Mouse (Mus musculus): Measurements from ENCODE around the gene Stat3. TPM values are rescaled to one million over a fixed set of nuclear protein-coding genes. Genes with fewer than 3 reads are reported as not detected.

Stat3 gene
- total RNA-seq, 2 experiments from 2014 or later, result 61.5 to 103 TPM

DNA sequence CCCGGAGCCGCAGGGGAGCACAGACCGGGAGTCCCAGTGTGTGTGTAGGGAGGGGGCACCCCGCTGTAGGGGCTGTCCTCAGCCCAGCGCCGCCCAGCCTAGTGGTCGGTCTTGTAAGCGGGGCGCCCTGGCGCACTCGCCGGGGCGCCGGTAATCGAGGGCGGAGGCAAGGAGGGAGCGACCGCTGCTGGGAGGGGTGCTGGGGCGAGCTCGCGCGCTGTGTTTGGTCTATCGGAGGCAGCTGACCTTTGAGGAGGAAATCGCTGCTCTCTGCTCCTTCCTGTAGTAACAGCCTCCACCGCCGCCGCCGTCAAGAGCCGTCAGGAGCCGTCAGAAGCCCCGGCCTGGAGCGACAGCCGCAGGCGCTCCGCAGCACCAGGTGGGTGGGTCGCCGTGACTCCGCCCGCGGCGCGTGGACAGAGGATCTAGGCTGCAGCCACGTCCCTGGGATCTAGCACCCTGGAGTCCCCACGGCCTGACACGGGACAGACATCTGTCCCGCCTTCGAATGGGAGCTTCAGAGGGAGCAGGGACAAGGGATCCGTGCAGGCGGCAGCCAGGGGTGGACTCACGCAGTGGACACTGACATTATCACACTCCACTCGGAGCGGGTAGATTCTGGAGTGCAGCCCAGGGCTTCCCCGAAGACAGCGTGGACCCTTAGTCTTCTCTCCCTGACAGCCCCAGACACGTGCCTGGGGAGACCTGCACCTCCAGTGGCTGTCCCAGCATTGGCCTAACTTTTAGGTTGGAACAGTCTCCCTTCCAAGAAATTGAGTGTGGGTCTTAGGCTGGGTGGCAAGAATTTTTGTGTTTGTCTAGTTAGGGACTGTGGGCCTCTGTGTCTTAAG is 78.9 kb downstream of the Stat3 start:
- peak; percentile 96 for ATAC-seq (ENCODE audit: poor library complexity, severe bottlenecking)

DNA sequence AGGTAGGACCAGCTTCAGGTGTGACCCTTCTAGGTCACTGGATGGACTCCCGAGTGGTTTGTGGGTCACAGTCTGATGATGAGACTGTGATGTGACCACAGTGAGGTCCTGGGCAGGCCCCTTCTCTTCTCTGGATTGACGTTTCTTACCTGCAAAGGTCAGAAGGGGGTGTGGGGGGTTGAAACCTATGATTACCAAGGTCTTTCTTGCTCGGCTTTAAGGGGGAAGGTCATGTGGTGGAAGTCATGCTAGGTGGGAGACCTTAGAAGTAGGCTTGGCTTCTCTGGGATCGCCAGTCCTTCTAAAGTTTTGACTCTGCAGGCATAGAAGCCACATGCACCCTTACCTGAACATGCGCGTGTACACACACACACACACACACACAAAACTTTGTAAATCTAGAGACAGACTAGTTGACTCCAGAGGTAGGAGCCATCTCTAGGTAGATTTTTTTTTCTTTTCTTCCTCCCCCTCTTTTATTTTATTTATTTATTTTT is 79.7 kb downstream of the Stat3 start:
- no peak for ATAC-seq (ENCODE audit: poor library complexity, severe bottlenecking)

DNA sequence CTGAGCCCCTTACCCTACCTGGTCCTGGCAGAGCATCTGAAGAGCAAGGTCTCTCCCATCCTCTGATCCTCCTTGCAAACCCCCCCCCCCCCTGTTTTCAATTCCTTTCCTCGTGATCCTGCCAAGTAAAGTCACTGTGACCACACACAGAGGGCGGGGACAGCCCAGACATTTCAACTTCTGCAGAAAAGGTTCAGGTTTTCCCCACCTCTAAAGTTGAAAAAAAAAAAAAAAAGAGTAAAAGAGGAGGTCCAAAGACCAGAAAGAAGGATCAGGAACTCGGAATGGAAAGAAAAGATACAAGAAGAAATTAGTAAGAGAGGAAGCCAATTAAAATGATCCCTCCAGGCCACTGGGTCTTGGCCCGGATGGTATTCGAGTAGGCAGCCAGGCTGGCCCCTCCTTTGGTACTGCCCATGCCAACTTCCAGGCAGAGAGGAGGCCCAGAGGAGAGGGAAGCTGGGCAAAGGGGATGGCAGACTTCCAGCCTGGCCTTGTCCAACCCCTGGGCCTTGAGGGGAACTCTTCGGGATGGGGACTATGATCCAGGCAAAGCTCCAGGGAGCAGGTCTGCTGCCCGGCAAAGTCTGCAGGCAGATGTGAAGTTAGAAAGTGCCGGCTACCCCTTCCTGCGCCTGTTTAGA is 80.3 kb downstream of the Stat3 start, which contains the start of gene Stat5a:
Stat5a (plus strand) TSS at position 417 of the 644 bp plus-strand sequence.
- ATAC-seq (ENCODE audit: poor library complexity, severe bottlenecking), result no peak

DNA sequence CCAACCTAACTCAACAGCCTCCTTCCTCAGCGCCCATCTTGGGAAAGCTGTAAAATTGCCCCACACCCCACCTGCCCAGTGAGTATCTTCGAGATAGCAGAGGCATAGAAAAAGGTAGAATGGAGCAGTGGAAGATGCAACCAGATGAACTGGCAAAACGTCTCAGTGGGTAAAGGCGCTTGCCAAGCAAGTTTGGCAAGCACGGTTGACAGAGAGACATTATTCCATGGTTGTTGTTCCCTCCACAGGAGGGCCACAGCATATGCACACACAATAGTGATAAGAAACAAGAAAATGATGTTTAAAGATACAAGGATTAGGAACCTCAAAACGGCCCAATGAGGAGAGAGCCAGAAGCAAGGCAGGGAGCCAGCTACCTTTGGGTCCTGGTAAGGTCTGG is 81.4 kb downstream of the Stat3 start:
- ATAC-seq (ENCODE audit: poor library complexity, severe bottlenecking), result no peak

DNA sequence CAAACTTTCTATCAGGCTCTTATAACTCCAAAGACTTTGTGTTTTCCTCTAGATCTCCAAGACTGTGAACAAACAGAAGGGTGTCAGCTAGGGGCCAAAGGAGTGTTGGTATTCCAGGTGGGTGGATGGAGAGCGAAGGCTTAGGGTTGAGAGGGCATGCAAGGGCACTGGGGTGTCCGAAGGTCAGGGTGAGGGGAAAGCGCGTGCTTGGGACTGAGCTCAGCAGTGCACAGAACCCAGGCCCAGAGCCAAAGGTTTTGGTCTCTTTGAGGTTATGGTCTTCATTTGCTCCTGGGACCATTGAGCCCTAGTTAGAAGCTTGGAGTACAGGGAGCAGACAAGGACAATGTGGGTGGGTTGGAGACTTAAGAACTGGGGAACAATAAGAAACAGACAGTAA is 84.2 kb downstream of the Stat3 start:
- ATAC-seq (ENCODE audit: poor library complexity, severe bottlenecking), result no peak

DNA sequence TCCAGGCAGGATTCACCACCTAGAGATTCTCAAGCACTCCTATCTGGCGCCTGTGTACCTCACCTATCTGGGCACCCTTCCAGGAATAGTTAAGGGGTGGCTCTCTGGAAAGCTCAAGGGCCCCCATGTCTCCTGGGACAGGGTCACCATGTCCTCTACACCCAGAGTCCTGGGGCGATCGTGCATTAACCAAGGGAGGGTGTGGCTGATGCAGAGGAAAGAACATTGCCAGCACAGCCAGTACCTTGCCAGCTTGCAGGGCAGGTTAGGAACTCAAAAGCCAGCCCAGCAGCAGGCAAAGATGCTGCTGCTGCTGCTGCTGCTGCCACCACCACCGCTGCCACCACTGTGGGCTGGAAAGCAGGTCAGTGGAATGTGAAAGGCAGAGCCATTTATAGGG is 85.1 kb downstream of the Stat3 start:
- no peak for ATAC-seq (ENCODE audit: poor library complexity, severe bottlenecking)

DNA sequence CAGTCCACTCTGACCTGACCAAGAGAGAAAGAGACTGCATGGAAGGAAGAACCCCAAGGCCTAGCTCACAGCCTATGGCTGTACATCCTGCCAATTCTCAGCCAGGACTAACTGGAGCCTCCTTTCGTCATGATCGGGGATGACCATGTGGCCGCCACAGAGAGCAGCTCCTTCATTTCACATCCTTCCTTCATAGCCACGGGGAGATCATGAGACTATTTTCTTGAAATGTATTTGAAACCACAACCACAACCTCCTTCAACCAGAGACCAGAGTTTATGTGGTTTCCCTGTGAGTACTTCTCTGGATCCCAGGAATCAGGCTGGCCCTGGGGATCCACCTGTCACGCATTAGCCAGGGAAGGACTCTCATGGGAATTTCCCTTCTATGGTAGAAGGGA is 86.3 kb downstream of the Stat3 start:
- no peak for ATAC-seq (ENCODE audit: poor library complexity, severe bottlenecking)

DNA sequence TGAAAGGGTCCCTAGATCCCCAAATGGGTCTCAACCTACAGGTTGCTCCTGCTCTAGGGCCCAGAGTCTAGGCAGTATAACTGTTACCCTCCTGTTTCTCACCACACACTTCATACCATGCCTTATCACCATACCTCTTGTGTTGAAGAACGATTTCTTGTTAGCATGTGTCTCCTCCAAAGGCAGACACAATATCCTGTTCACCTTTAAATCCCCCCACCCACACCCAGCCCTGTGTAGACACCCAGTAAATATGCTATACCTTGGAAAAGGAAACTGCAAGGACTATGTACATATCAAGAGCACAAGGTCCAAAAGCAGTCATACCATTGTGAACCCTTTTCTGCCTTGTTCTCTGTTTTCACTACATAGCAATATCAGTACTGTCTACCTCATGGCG is 87.3 kb downstream of the Stat3 start:
- ATAC-seq (ENCODE audit: poor library complexity, severe bottlenecking), result no peak

DNA sequence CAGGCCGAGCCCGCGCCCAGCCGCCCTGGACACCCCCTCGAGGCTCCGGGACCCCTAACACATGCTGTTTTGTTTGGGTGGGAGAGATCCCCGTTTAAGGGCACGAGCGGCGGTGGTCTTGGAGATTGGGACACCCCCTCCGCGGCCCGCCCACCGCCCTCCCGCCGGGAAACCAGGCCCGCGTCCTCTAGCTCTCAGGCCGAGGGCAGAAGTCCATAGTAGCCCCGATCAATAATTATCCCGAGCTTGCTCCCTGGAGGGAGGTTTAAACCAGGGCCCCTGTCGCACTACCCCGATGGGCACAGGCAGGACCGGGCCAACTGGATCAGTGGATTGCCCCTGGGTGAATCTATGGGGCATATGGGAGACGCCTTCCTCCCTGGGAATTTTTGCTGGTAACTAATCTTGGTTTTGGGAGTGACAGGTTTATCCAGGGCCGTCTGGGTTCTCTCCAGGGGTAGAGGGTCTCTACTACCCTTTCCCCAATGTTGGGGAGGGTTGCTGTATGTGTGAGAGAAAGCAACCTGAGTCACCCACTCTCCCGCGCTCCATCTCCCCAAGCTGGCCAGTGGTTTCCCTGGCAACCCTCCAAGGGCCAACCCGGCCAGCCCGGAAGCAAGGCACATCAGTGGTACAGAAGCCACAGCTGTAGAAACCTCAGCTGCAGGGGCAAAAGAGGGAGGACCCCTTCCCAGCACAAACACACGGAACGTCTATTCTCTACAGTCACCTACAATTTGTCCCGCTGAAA is 88.4 kb downstream of the Stat3 start:
- no peak for ATAC-seq (ENCODE audit: poor library complexity, severe bottlenecking)

DNA sequence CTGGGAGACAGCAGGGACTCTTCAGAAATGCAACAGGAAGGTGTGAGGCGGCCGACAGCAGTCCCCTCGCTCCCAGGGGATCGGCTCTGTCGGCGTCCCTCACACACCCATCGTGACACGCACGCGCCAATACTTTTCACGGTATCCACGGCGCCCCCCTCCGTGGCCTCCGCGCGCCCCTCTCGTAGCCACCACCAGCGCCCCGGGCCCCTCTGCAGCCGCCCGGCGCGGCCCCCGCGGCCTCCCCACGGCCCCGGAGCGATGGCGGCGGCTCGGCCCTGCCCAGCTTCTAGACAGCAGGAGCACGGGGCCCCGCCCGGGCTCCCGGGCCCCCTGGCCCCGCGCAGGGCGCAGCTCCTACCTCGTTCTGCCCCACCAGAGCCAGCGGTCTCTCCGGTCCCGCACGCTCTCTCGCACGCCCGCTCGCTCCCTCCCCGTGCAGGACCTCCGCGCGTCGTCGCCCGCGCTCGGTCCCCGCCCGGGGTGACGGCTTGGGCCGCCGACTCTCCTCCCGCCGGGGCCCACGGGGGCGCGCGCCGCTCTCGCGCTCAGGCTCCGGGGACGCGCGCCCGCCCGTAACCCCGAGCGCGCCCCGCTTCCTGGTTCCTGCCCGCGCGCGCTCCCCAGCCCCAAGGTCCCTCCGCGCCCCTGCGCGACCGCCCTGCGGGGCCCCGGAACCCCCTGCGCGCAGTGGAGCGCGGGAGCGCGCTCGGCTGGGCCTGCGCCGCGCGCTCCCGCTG is 89.1 kb downstream of the Stat3 start, which contains the start of gene Stat5b:
Stat5b (minus strand) TSS at position 687 of the 740 bp plus-strand sequence.
- ATAC-seq (ENCODE audit: poor library complexity, severe bottlenecking), result peak; percentile 82

DNA sequence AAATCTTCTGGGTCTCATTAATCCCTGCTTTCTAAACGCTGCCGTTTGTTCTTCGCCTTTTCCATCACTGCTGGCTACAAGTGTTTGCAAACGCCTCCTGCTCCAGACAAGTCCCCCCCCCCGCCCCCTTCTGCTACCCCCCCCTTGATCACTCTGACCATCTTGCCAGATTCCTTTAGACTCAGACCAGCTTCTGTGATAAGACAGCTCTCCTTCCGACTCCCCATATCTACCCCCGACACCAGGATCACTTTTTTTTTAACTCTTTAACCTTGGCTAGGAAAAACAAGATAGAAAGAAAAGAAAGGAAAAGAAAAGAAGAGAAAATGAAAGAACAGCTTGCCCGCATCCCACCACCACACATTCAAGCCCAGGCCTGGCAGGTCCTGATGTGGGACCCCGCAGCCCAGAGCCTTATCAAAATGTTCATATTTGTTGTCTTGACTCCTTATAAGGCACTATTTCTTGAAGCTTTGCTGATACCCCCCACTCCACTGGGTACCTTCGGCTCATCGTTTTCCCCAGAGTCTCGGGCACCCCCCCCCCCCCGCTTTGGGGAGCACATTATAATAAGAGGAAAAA is 89.8 kb downstream of the Stat3 start:
- no peak for ATAC-seq (ENCODE audit: poor library complexity, severe bottlenecking)

DNA sequence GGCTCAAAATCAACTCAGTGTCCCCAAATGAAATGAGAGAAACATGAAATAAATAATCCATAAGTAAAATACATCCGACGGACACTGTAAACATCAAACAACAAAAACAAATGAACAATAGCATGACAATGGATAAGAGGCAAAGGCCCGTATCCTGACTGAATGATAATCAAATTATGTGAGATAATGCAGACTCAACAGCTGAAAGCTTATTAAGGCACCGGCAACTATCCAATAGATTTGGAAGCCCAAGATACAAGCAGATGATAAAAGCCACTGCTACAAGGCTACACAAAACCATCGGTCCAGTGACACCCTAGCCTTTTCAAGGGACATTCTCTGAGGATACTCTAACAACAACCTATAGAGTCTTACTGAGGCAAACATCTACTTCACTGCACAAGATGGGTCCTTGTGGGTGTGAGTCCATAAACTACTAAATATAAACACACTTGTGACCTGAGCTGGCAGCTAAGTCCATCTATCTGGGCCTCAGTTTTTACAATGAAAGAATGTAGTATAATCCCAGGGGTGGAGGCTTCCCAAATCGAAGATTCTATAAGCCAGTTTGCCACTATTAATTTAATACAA is 90.5 kb downstream of the Stat3 start:
- no peak for ATAC-seq (ENCODE audit: poor library complexity, severe bottlenecking)

DNA sequence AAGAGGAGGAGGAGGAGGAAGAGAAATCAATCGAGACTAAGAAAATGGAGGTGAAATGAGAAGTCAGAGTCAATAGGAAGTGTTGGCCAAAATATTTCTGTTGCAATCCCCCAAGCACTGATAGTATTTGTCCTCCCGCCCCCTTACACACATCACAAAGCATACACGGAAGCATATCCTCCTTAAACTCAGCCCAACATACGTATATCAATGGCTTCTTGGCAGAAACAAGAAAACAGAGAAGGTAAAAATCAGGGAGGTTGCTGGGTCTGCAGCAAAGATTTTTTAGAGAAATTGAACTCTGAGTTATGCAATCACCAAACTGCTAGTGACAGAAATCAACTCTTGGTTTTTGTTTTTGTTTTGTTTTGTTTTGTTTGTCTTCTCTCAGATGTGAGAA is 91.3 kb downstream of the Stat3 start:
- ATAC-seq (ENCODE audit: poor library complexity, severe bottlenecking), result peak; percentile 68

DNA sequence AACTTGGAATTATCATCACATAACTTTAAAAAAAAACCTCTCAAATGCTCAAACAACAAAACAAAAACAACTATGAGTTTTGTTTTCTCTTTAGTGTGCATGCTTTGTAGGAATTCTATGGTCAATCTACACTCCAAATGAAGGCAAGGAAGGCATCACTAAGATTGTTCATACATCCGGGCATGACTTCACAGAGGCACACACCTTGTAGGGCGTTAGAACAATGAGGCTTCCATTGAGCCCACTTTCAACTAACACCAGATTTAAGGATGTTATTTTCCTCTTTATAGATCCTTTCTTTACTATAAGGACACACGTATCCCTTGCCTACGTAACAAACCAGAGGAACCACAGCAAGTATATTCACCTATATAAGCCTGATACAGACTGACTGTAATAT is 91.8 kb downstream of the Stat3 start:
- ATAC-seq (ENCODE audit: poor library complexity, severe bottlenecking), result peak; percentile 6; the same call in 1 of the 2 replicates

DNA sequence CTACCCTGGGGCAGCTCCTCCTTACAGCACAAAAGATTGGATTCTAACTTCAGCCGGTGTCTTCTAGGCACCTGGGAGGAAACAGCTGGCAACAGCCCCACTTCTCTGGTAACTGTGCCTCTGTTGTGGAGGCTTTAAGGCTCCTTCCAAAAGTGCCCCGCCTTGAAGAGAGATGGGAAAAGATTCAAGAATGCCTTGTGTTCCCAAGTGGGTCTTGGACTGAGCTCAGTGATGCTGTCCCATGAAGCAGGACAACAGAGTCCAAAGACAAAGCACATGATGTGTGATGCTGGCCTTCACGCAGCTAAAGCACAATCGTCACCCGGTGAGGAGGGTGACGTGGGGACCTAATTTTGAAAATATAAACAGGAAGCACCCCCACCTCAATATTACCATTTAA is 93.5 kb downstream of the Stat3 start:
- ATAC-seq (ENCODE audit: poor library complexity, severe bottlenecking), result no peak

DNA sequence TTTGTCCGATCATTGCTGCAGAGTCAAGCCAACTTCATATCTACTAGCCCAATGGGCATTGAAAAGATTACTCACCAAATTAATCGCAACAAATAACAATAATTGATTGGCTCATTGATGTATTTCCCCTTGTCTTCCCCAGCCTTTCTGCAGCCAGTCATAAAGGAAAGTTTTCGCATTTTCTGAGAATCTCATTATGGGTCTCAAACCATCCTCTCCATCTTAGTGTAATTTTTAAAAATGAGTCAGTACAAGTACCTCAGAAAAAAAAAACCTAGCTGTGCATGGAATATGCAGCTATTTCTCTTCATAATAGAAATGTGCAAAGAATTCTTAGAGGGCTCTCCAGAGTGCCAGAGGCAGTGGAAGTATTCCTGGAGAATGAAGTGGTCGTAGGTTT is 95.2 kb downstream of the Stat3 start:
- no peak for ATAC-seq (ENCODE audit: poor library complexity, severe bottlenecking)

DNA sequence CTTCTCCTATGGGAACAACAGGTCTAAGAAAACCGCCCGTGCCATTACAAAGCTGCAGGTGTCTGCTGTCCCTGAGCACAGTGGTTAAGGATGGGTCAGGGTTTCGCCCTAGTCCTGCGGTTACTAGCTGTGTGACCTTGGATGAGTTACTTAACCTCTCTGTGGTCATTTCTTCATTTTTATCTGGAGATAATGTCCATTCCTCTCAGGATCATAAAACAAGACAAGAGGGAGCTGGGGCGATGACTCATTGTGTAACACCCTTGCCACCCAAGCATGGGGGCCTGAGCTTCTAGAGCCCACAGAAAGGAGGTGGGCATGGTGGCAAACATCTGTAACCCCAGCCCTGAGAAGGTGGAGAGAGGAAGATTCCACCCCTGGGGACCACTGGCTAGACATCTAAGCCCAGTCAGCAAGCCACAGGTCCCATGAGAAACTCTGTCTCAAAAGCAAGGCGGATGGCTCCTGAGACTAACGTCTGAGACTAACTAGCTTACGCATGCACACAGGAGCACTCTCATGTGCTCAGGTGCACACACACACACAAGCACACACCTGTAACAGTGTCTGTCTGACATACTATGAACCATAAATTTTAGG is 96.2 kb downstream of the Stat3 start:
- no peak for ATAC-seq (ENCODE audit: poor library complexity, severe bottlenecking)

DNA sequence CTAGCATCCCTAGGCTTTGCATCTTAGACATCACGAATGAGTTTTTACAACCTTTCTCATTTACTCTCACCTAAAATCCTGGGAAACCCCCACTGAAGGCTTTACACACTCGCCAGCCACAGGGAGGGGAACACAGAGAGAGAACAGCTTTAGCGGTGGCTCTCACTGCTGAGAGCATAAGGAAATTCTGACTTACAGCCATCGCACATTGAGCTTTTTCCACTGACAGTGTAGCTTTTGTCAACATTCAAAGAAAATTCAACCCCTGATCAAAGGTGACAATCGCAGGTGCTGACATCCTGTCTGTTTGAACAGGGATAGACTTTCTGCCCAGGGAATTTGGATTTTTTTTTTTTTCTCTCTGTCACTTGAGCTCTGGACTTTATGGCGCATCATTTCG is 97.3 kb downstream of the Stat3 start:
- no peak for ATAC-seq (ENCODE audit: poor library complexity, severe bottlenecking)

DNA sequence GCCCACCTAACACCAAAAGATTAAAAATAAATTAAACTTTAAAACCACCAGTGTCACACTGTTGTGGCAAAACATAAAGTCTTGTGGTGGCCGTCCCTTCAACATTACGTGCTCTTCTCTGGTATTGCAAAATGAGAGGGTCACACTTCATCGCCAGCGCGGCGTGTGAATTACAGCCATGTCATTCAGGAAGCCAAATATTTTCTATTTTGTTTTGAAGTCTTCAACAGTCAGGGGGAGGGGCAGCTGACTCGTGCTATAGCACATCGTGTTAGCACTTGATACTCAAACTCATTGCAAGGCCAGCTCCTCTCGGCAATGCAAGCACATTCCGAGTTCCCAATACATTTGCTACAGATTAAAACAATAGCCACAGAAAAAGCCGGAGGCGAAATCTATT is 98.5 kb downstream of the Stat3 start:
- peak; percentile 86 for ATAC-seq (ENCODE audit: poor library complexity, severe bottlenecking)

All from megakaryocyte, adult 5-6 weeks (primary cell).